14 mouse cellular contexts compared by ENCODE assay signal in the genomic region with DNA sequence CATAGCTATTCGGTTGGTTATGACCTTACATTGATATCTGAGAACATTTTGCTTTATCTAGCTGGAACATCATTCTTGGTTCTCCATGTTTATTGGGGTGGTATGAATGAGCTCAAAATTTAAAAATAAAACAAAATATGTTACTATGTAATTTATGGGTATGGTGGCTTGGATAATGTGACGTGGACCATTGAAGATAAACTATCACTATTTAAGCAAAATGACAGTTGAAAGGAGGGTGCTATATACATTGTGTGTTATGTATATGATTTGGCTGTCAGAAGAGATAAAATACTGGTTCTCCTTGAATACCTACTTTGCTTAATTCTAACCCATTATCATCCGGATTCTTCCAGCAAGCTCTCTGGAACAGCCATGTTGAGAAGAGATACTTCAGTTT.
"Had no signal": no experiment of that assay in that cellular context is flagged by ENCODE, and none has a peak within 500 bp of the region (broad histone marks: within the 10 kb centered on the region; RNA-seq: fewer than 3 reads in every experiment).

No protein-coding gene starts in this region.

- H3K27ac ChIP-seq: liver, embryonic 13.5 days; lung, embryonic 15.5 days; macrophage; midbrain, embryonic 13.5 days; midbrain, embryonic 15.5 days; neural tube, embryonic 12.5 days had no signal

- H3K27me3 ChIP-seq: liver, embryonic 13.5 days; lung, embryonic 15.5 days; midbrain, embryonic 13.5 days; midbrain, embryonic 15.5 days; neural tube, embryonic 12.5 days had no signal

- H3K4me1 ChIP-seq: liver, embryonic 13.5 days; midbrain, embryonic 13.5 days; midbrain, embryonic 15.5 days; neural tube, embryonic 12.5 days had no signal

- H3K9me3 ChIP-seq: liver, embryonic 13.5 days; lung, embryonic 15.5 days; midbrain, embryonic 13.5 days; midbrain, embryonic 15.5 days; neural tube, embryonic 12.5 days had no signal

- H3K9ac ChIP-seq: liver, embryonic 13.5 days; lung, embryonic 15.5 days; midbrain, embryonic 13.5 days; midbrain, embryonic 15.5 days; neural tube, embryonic 12.5 days had no signal

- ATAC-seq: lung, postnatal 0 days; midbrain, embryonic 13.5 days; midbrain, embryonic 15.5 days had no signal

- H3K36me3 ChIP-seq: liver, embryonic 13.5 days; lung, embryonic 15.5 days; midbrain, embryonic 13.5 days; midbrain, embryonic 15.5 days; neural tube, embryonic 12.5 days had no signal

- H3K4me3 ChIP-seq: liver, embryonic 13.5 days; lung, embryonic 15.5 days; midbrain, embryonic 13.5 days; midbrain, embryonic 15.5 days; neural tube, embryonic 12.5 days had no signal

- H3K4me2 ChIP-seq: liver, embryonic 13.5 days; lung, embryonic 15.5 days; midbrain, embryonic 13.5 days; midbrain, embryonic 15.5 days; neural tube, embryonic 12.5 days had no signal

- DNase-seq: liver, embryonic 13.5 days; lung, adult 2 months; lung, postnatal 14 days; lung, postnatal 36 days; right cerebral cortex, postnatal 14 days; thymus, adult 18-20 months; thymus, postnatal 14 days; thymus, postnatal 36 days had no signal
